Mouse (Mus musculus): ENCODE results near the gene Tedc2. TPM values are rescaled to one million over a fixed set of nuclear protein-coding genes. Genes with fewer than 3 reads are reported as not detected.

Tedc2 gene
- polyA plus RNA-seq (2016; fragmentation: Nextera tagmentation; extraction: Ambion mirVana), result 24.1 and 24.5 TPM in 2 replicates

- DNase-seq (ENCODE audit: low spot score), result peak; percentile 89
- Histone ChIP-seq H3K9me3 (replicated peaks) (no peaks in the 10 kb centered on the region), H3K27me3 (ENCODE audit: low read depth, poor library complexity, severe bottlenecking) (no peaks in the 10 kb centered on the region), H3K36me3 (peaks cover 74% of the 10 kb centered on the region), H3K27ac (peak within 1 kb of the TSS; percentile 91), H3K4me1 (peaks cover 14% of the 10 kb centered on the region), H3K4me3 (peak within 1 kb of the TSS; percentile 91)
- WGBS, result 7% methylated on average over 41 of the region's 41 CpGs
These were observed at the start of gene Tedc2 for GRCm38 (mm10) chr17:24220435-24221411. Gene Tedc2, minus strand, starts transcription at chr17:24220851.

- WGBS, result 88% methylated on average over 1 of the region's 1 CpGs
- no peaks in the 10 kb centered on the region for H3K4me1 ChIP-seq
- no peaks in the 10 kb centered on the region for H3K36me3 ChIP-seq
- no peak overlapping the region for H3K27ac ChIP-seq
- DNase-seq (ENCODE audit: low spot score), result no peak
- no peaks in the 10 kb centered on the region for H3K27me3 ChIP-seq (ENCODE audit: low read depth, poor library complexity, severe bottlenecking)
- no peak overlapping the region for H3K4me3 ChIP-seq
- H3K9me3 ChIP-seq (replicated peaks), result no peaks in the 10 kb centered on the region
These were observed 46.5 kb upstream of the Tedc2 start for GRCm38 (mm10) chr17:24267133-24267532.

GRCm38 (mm10) chr17:24264766-24265165, 44.1 kb upstream of the Tedc2 start:
- Histone ChIP-seq H3K4me1 (no peaks in the 10 kb centered on the region), H3K36me3 (no peaks in the 10 kb centered on the region)
- DNase-seq (ENCODE audit: low spot score), result no peak

GRCm38 (mm10) chr17:24260516-24260915, 39.9 kb upstream of the Tedc2 start:
- Histone ChIP-seq H3K4me1 (no peaks in the 10 kb centered on the region), H3K27ac (no peak overlapping the region), H3K4me3 (no peak overlapping the region), H3K27me3 (ENCODE audit: low read depth, poor library complexity, severe bottlenecking) (no peaks in the 10 kb centered on the region), H3K36me3 (no peaks in the 10 kb centered on the region), H3K9me3 (replicated peaks) (no peaks in the 10 kb centered on the region)
- DNase-seq (ENCODE audit: low spot score), result no peak
- 61% methylated on average over 4 of the region's 4 CpGs for WGBS

More at GRCm38 (mm10) chr17:24264766-24265165, 44.1 kb upstream of the Tedc2 start:
- 92% methylated on average over 2 of the region's 2 CpGs for WGBS
- H3K27ac ChIP-seq, result no peak overlapping the region
- H3K27me3 ChIP-seq (ENCODE audit: low read depth, poor library complexity, severe bottlenecking), result no peaks in the 10 kb centered on the region
- no peak overlapping the region for H3K4me3 ChIP-seq
- H3K9me3 ChIP-seq (replicated peaks), result no peaks in the 10 kb centered on the region

- no peaks in the 10 kb centered on the region for H3K9me3 ChIP-seq (replicated peaks)
- DNase-seq (ENCODE audit: low spot score), result no peak
- H3K36me3 ChIP-seq, result no peaks in the 10 kb centered on the region
- H3K4me1 ChIP-seq, result no peaks in the 10 kb centered on the region
- no peak overlapping the region for H3K4me3 ChIP-seq
- no peak overlapping the region for H3K27ac ChIP-seq
- WGBS, result 84% methylated on average over 5 of the region's 5 CpGs
- H3K27me3 ChIP-seq (ENCODE audit: low read depth, poor library complexity, severe bottlenecking), result no peaks in the 10 kb centered on the region
These were observed 39.1 kb upstream of the Tedc2 start for GRCm38 (mm10) chr17:24259702-24260101.

- 80% methylated on average over 4 of the region's 4 CpGs for WGBS
- Histone ChIP-seq H3K27me3 (ENCODE audit: low read depth, poor library complexity, severe bottlenecking) (no peaks in the 10 kb centered on the region), H3K27ac (no peak overlapping the region)
These were observed 38.3 kb upstream of the Tedc2 start for GRCm38 (mm10) chr17:24258981-24259380.

GRCm38 (mm10) chr17:24252329-24252728, 31.7 kb upstream of the Tedc2 start:
- DNase-seq (ENCODE audit: low spot score), result no peak
- H3K9me3 ChIP-seq (replicated peaks), result no peaks in the 10 kb centered on the region
- H3K4me3 ChIP-seq, result 0 out of 2 replicates have a peak overlapping the region, but pooled peaks have one; percentile 64
- WGBS, result 100% methylated on average over 2 of the region's 2 CpGs
- peaks cover 9% of the 10 kb centered on the region for H3K4me1 ChIP-seq
- peak overlapping the region; percentile 96 for H3K27ac ChIP-seq
- no peaks in the 10 kb centered on the region for H3K27me3 ChIP-seq (ENCODE audit: low read depth, poor library complexity, severe bottlenecking)
- H3K36me3 ChIP-seq, result peaks cover 24% of the 10 kb centered on the region

More at GRCm38 (mm10) chr17:24258981-24259380, 38.3 kb upstream of the Tedc2 start:
- Histone ChIP-seq H3K4me3 (no peak overlapping the region), H3K9me3 (replicated peaks) (no peaks in the 10 kb centered on the region), H3K36me3 (no peaks in the 10 kb centered on the region), H3K4me1 (no peaks in the 10 kb centered on the region)
- no peak for DNase-seq (ENCODE audit: low spot score)

GRCm38 (mm10) chr17:24251320-24252069, 30.8 kb upstream of the Tedc2 start, which contains the start of gene Ccnf:
Gene Ccnf, minus strand, starts transcription at chr17:24251484.
- H3K27me3 ChIP-seq (ENCODE audit: low read depth, poor library complexity, severe bottlenecking), result no peaks in the 10 kb centered on the region
- H3K36me3 ChIP-seq, result peaks cover 33% of the 10 kb centered on the region
- peak within 1 kb of the TSS; percentile 96 for H3K27ac ChIP-seq
- H3K4me1 ChIP-seq, result peaks cover 9% of the 10 kb centered on the region
- H3K4me3 ChIP-seq, result peak within 1 kb of the TSS; percentile 64
- peak; percentile 94 for DNase-seq (ENCODE audit: low spot score)
- under 1% methylated on average over 48 of the region's 48 CpGs for WGBS
- H3K9me3 ChIP-seq (replicated peaks), result no peaks in the 10 kb centered on the region

GRCm38 (mm10) chr17:24250988-24251319, 30.3 kb upstream of the Tedc2 start:
- H3K36me3 ChIP-seq, result peaks cover 38% of the 10 kb centered on the region
- under 1% methylated on average over 32 of the region's 32 CpGs for WGBS
- peak overlapping the region; percentile 64 for H3K4me3 ChIP-seq
- no peak for DNase-seq (ENCODE audit: low spot score)
- peaks cover 9% of the 10 kb centered on the region for H3K4me1 ChIP-seq
- no peaks in the 10 kb centered on the region for H3K27me3 ChIP-seq (ENCODE audit: low read depth, poor library complexity, severe bottlenecking)
- H3K9me3 ChIP-seq (replicated peaks), result no peaks in the 10 kb centered on the region
- peak overlapping the region; percentile 96 for H3K27ac ChIP-seq

- Histone ChIP-seq H3K4me3 (no peak overlapping the region), H3K4me1 (peaks cover 9% of the 10 kb centered on the region), H3K36me3 (peaks cover 56% of the 10 kb centered on the region), H3K27me3 (ENCODE audit: low read depth, poor library complexity, severe bottlenecking) (no peaks in the 10 kb centered on the region), H3K27ac (no peak overlapping the region), H3K9me3 (replicated peaks) (no peaks in the 10 kb centered on the region)
- DNase-seq (ENCODE audit: low spot score), result no peak
- WGBS, result 90% methylated on average over 2 of the region's 2 CpGs
These were observed 28.0 kb upstream of the Tedc2 start for GRCm38 (mm10) chr17:24248641-24249040.

- Histone ChIP-seq H3K36me3 (peaks cover 95% of the 10 kb centered on the region), H3K4me1 (no peaks in the 10 kb centered on the region), H3K27me3 (ENCODE audit: low read depth, poor library complexity, severe bottlenecking) (no peaks in the 10 kb centered on the region), H3K4me3 (no peak overlapping the region), H3K27ac (no peak overlapping the region), H3K9me3 (replicated peaks) (no peaks in the 10 kb centered on the region)
- 98% methylated on average over 8 of the region's 8 CpGs for WGBS
- DNase-seq (ENCODE audit: low spot score), result no peak
These were observed 23.4 kb upstream of the Tedc2 start for GRCm38 (mm10) chr17:24244061-24244460.

GRCm38 (mm10) chr17:24243311-24243969, 22.8 kb upstream of the Tedc2 start:
- H3K27me3 ChIP-seq (ENCODE audit: low read depth, poor library complexity, severe bottlenecking), result no peaks in the 10 kb centered on the region
- DNase-seq (ENCODE audit: low spot score), result peak; percentile 59
- no peaks in the 10 kb centered on the region for H3K9me3 ChIP-seq (replicated peaks)
- peaks cover 95% of the 10 kb centered on the region for H3K36me3 ChIP-seq
- no peaks in the 10 kb centered on the region for H3K4me1 ChIP-seq
- 88% methylated on average over 4 of the region's 4 CpGs for WGBS
- H3K4me3 ChIP-seq, result no peak overlapping the region
- H3K27ac ChIP-seq, result no peak overlapping the region
